Mouse (Mus musculus) MEL-GATA-1-ER (cell line): ENCODE results near the gene Catsper2.

Experiments used
- DNase-seq: peaks from one replicate; pipeline ENCODE4 v3.0.0-alpha.2; 2012; ENCODE audit warnings: low read depth; ENCODE audit errors: extremely low read depth

Catsper2 gene

GRCm38 (mm10) chr2:121354820-121355592, 58.6 kb downstream of the Catsper2 start, which contains the start of gene Ppip5k1:
Gene Ppip5k1 (minus strand): TSS chr2:121355396.
- DNase-seq: peak; percentile 87

- DNase-seq: no peak
These were observed 59.2 kb downstream of the Catsper2 start for GRCm38 (mm10) chr2:121354378-121354777.

- DNase-seq: no peak
These were observed 60.4 kb downstream of the Catsper2 start for GRCm38 (mm10) chr2:121353156-121353555.
